Mouse (Mus musculus): ENCODE results near the gene Dnaja4.

DNA sequence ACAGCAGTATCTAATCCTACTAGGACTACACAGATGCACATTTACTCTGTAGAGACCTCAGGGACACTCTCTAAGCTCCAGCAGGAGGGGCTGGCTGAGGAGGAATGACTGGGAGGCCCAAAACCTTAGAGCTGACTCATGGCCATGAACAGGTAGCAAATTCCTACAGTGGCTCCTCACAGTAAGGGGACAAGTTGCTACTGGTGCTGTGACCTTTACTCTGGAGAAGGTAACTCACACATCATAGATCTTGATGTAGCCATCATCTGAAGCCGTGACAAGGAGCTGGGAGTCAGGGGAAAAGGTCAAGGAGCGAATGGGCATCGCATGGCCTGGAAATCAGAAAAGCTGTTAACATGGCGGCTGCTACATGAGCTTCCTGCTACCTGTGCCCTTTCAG lies 23.9 kb downstream of the Dnaja4 start:
- TF ChIP-seq EP300 (IDR thresholded peaks at IDR 0.05; ENCODE audit: low read depth) (no peak), CTCF (IDR thresholded peaks at IDR 0.05; ENCODE audit: low read depth) (no peak)

Measured in liver, postnatal 0 days (tissue).